Comparison of ENCODE assay signal across 9 mouse cellular contexts in genomic region chr9:36820969-36821643, GRCm38 (mm10). TPM values are rescaled to one million over a fixed set of nuclear protein-coding genes. Genes with fewer than 3 reads are reported as not detected.
A peak's percentile ranks its signal among the peaks of the same experiment; 100 is the strongest.
DNase-seq lines count a peak whose midpoint lies in the region; ATAC-seq and TF ChIP-seq lines count a peak whose summit lies in the region.
"Had no signal": no experiment of that assay in that cellular context is flagged by ENCODE, and none has a peak within 500 bp of the region (broad histone marks: within the 10 kb centered on the region; RNA-seq: fewer than 3 reads in every experiment).

No protein-coding gene starts in this region.

- ATAC-seq in embryonic facial prominence, embryonic 12.5 days (ENCODE audit: insufficient number of reproducible peaks, insufficient read depth, low FRiP score, low TSS enrichment), result 0 out of 2 replicates have a peak, but pooled peaks have one; percentile 58
- ATAC-seq in hindbrain, embryonic 14.5 days (ENCODE audit: low FRiP score), result peak; percentile 80
- ATAC-seq in midbrain, postnatal 0 days (ENCODE audit: low FRiP score), result peak; percentile 87
- no peak for ATAC-seq in erythroblast, adult 5-6 weeks (replicated peaks; ENCODE audit: low FRiP score, poor library complexity, severe bottlenecking)

- intact Hi-C loops in left cerebral cortex, adult 2 months (cut with DNase I), result loop anchor here (1.0 kb wide), 1 partner anchor 38 kb away; no protein-coding TSS in a partner anchor

- peak overlapping the region; percentile 43 for H3K4me2 ChIP-seq in embryonic facial prominence, embryonic 12.5 days (replicated peaks)
- H3K4me2 ChIP-seq in hindbrain, embryonic 14.5 days (replicated peaks), result peak overlapping the region; percentile 64
- H3K4me2 ChIP-seq in midbrain, postnatal 0 days (ENCODE audit: low read depth, low read length, poor library complexity, severe bottlenecking), result peak overlapping the region; percentile 54

- peak overlapping the region; percentile 27 for H3K4me3 ChIP-seq in left cerebral cortex, adult 2 months
- 0 out of 2 replicates have a peak overlapping the region, but pooled peaks have one; percentile 3 for H3K4me3 ChIP-seq in embryonic facial prominence, embryonic 12.5 days
- H3K4me3 ChIP-seq in hindbrain, embryonic 14.5 days (replicated peaks; ENCODE audit: low read length), result peak overlapping the region; percentile 30
- H3K4me3 ChIP-seq in midbrain, postnatal 0 days (ENCODE audit: low read depth, low read length), result peak overlapping the region; percentile 26

- no peaks in the 10 kb centered on the region for H3K9me3 ChIP-seq in embryonic facial prominence, embryonic 12.5 days
- no peaks in the 10 kb centered on the region for H3K9me3 ChIP-seq in hindbrain, embryonic 14.5 days (ENCODE audit: control insufficient read depth, low read length)
- no peaks in the 10 kb centered on the region for H3K9me3 ChIP-seq in midbrain, postnatal 0 days (ENCODE audit: low read length)

- H3K36me3 ChIP-seq in embryonic facial prominence, embryonic 12.5 days, result no peaks in the 10 kb centered on the region
- H3K36me3 ChIP-seq in hindbrain, embryonic 14.5 days (replicated peaks; ENCODE audit: control insufficient read depth, insufficient read depth), result no peaks in the 10 kb centered on the region
- H3K36me3 ChIP-seq in midbrain, postnatal 0 days (ENCODE audit: insufficient read depth, low read length), result no peaks in the 10 kb centered on the region

- TF ChIP-seq CTCF in left cerebral cortex, adult 2 months (IDR thresholded peaks at IDR 0.05), result no peak; the same call in 1 of the 2 replicates
- TF ChIP-seq CTCF in midbrain, postnatal 0 days (IDR thresholded peaks at IDR 0.05), result peak; percentile 62

- H3K4me1 ChIP-seq in embryonic facial prominence, embryonic 12.5 days, result peaks cover 10% of the 10 kb centered on the region; the same call in 1 of the 2 replicates
- peaks cover 32% of the 10 kb centered on the region for H3K4me1 ChIP-seq in hindbrain, embryonic 14.5 days (replicated peaks; ENCODE audit: control insufficient read depth, insufficient read depth, low read length)
- H3K4me1 ChIP-seq in midbrain, postnatal 0 days (ENCODE audit: insufficient read depth, low read length), result no peaks in the 10 kb centered on the region

- no peaks in the 10 kb centered on the region for H3K27me3 ChIP-seq in embryonic facial prominence, embryonic 12.5 days
- no peaks in the 10 kb centered on the region for H3K27me3 ChIP-seq in hindbrain, embryonic 14.5 days (ENCODE audit: control insufficient read depth, insufficient read depth, low read length)
- no peaks in the 10 kb centered on the region for H3K27me3 ChIP-seq in midbrain, postnatal 0 days (ENCODE audit: insufficient read depth, low read length)

- WGBS in embryonic facial prominence, embryonic 12.5 days, result 39% methylated on average over 9 of the region's 9 CpGs
- WGBS in hindbrain, embryonic 14.5 days, result 13% methylated on average over 9 of the region's 9 CpGs
- 14% methylated on average over 9 of the region's 9 CpGs for WGBS in midbrain, postnatal 0 days

- H3K27ac ChIP-seq in left cerebral cortex, adult 2 months, result peak overlapping the region; percentile 92
- peak overlapping the region; percentile 78 for H3K27ac ChIP-seq in embryonic facial prominence, embryonic 12.5 days
- peak overlapping the region; percentile 99 for H3K27ac ChIP-seq in hindbrain, embryonic 14.5 days
- H3K27ac ChIP-seq in midbrain, postnatal 0 days (ENCODE audit: low read depth, low read length), result peak overlapping the region; percentile 93

- DNase-seq in left cerebral cortex, adult 2 months (ENCODE audit: extremely low spot score in 1 of 2, low spot score in 2 of 2), result peak in 1 of 2 experiments; percentile 26
- no peak for DNase-seq in left cerebral cortex, adult 11 months (ENCODE audit: low spot score)
- DNase-seq in hindbrain, embryonic 14.5 days (ENCODE audit: low spot score), result peak; percentile 79
- DNase-seq in midbrain, postnatal 0 days (ENCODE audit: low spot score), result peak; percentile 75
- DNase-seq in thymus, postnatal 14 days, result no peak
- DNase-seq in heart, adult 8-10 months (ENCODE audit: low spot score), result no peak

- no peak overlapping the region for H3K9ac ChIP-seq in embryonic facial prominence, embryonic 12.5 days
- H3K9ac ChIP-seq in hindbrain, embryonic 14.5 days, result peak overlapping the region; percentile 65
- H3K9ac ChIP-seq in midbrain, postnatal 0 days (replicated peaks; ENCODE audit: low read length, poor library complexity, severe bottlenecking), result 0 out of 2 replicates have a peak overlapping the region, but pooled peaks have one; percentile 25

RNA-seq across cellular contexts. Expression of gene Fez1, which starts 0.6 kb away (rescaled TPM):
- total RNA-seq in left cerebral cortex, adult 2 months (2021), result 100 to 1,000 TPM; 241 to 261 TPM
- polyA plus RNA-seq in embryonic facial prominence, embryonic 12.5 days (2016; fragmentation: Nextera tagmentation; extraction: Ambion mirVana), result 94.7 and 99.3 TPM in 2 replicates
- polyA plus RNA-seq in hindbrain, embryonic 14.5 days (2014; fragmentation: Nextera tagmentation; extraction: Ambion mirVana), result 549 and 551 TPM in 2 replicates
- 371 and 469 TPM in 2 replicates for total RNA-seq in midbrain, postnatal 0 days (2014; rRNA removed)
- 530 and 548 TPM in 2 replicates for polyA plus RNA-seq in midbrain, postnatal 0 days (2015; fragmentation: Nextera tagmentation; extraction: Ambion mirVana)
- total RNA-seq in erythroblast, adult 5-6 weeks (2015; ENCODE audit: low replicate concordance), result not detected in 2 replicates
- total RNA-seq in erythroblast, adult 5-6 weeks (2017; ENCODE audit: low replicate concordance), result not detected in 2 replicates
- total RNA-seq in heart, adult 8-10 months (2022), result 1 to 10 TPM; 1.9 to 4.7 (median 2.2) TPM
- total RNA-seq: megakaryocyte-erythroid progenitor cell, adult 5-6 weeks had no signal

RNA-seq across cellular contexts. Expression of gene Ei24, which starts 23.9 kb away (rescaled TPM):
- total RNA-seq in left cerebral cortex, adult 2 months (2021), result 100 to 1,000 TPM; 109 to 111 TPM
- 118 and 121 TPM in 2 replicates for polyA plus RNA-seq in embryonic facial prominence, embryonic 12.5 days (2016; fragmentation: Nextera tagmentation; extraction: Ambion mirVana)
- 73.6 and 88.3 TPM in 2 replicates for polyA plus RNA-seq in hindbrain, embryonic 14.5 days (2014; fragmentation: Nextera tagmentation; extraction: Ambion mirVana)
- total RNA-seq in midbrain, postnatal 0 days (2014; rRNA removed), result 87.6 and 94.0 TPM in 2 replicates
- polyA plus RNA-seq in midbrain, postnatal 0 days (2015; fragmentation: Nextera tagmentation; extraction: Ambion mirVana), result 103 and 106 TPM in 2 replicates
- 11.9 and 17.1 TPM in 2 replicates for total RNA-seq in erythroblast, adult 5-6 weeks (2015; ENCODE audit: low replicate concordance)
- total RNA-seq in erythroblast, adult 5-6 weeks (2017; ENCODE audit: low replicate concordance), result 8.1 and 10.9 TPM in 2 replicates
- 10 to 100 TPM; 64.5 to 70.2 (median 69.7) TPM for total RNA-seq in heart, adult 8-10 months (2022)

RNA-seq across cellular contexts. Expression of gene Stt3a, which starts 53.6 kb away (rescaled TPM):
- total RNA-seq in left cerebral cortex, adult 2 months (2021), result 10 to 100 TPM; 70.3 to 77.2 TPM
- 230 and 245 TPM in 2 replicates for polyA plus RNA-seq in embryonic facial prominence, embryonic 12.5 days (2016; fragmentation: Nextera tagmentation; extraction: Ambion mirVana)
- 79.8 and 95.3 TPM in 2 replicates for polyA plus RNA-seq in hindbrain, embryonic 14.5 days (2014; fragmentation: Nextera tagmentation; extraction: Ambion mirVana)
- total RNA-seq in midbrain, postnatal 0 days (2014; rRNA removed), result 62.1 and 64.4 TPM in 2 replicates
- 63.3 and 73.6 TPM in 2 replicates for polyA plus RNA-seq in midbrain, postnatal 0 days (2015; fragmentation: Nextera tagmentation; extraction: Ambion mirVana)
- total RNA-seq in erythroblast, adult 5-6 weeks (2015; ENCODE audit: low replicate concordance), result 59.9 and 134 TPM in 2 replicates
- total RNA-seq in erythroblast, adult 5-6 weeks (2017; ENCODE audit: low replicate concordance), result 93.0 and 125 TPM in 2 replicates
- total RNA-seq in heart, adult 8-10 months (2022), result 10 to 100 TPM; 51.1 to 59.0 (median 56.2) TPM

Comparison
In these comparisons a context has a peak if more than half of its experiments do, and no peak if none do; other contexts are left out.
1. DNase-seq: peak in hindbrain, embryonic 14.5 days (single experiment) and midbrain, postnatal 0 days (single experiment); none in left cerebral cortex, adult 11 months (single experiment), thymus, postnatal 14 days (single experiment) and heart, adult 8-10 months (single experiment).
2. RNA of gene Fez1, which starts 0.6 kb away (total RNA-seq): 371 to 469 TPM in midbrain, postnatal 0 days and 241 to 261 TPM in left cerebral cortex, adult 2 months; 1.9 to 4.7 TPM in heart, adult 8-10 months and not detected in erythroblast, adult 5-6 weeks; every median in the first group is over 10 times any median in the second.
3. Peak in every context shown above with its lines, with median percentiles within 50 percentile points of each other: H3K27ac ChIP-seq, H3K4me3 ChIP-seq and H3K4me2 ChIP-seq.